Mouse (Mus musculus): ENCODE results near the gene Atg10. TPM values are rescaled to one million over a fixed set of nuclear protein-coding genes. Genes with fewer than 3 reads are reported as not detected.

Atg10 gene
- polyA plus RNA-seq, 1 experiment from 2014 or later = 10.1 TPM

DNA sequence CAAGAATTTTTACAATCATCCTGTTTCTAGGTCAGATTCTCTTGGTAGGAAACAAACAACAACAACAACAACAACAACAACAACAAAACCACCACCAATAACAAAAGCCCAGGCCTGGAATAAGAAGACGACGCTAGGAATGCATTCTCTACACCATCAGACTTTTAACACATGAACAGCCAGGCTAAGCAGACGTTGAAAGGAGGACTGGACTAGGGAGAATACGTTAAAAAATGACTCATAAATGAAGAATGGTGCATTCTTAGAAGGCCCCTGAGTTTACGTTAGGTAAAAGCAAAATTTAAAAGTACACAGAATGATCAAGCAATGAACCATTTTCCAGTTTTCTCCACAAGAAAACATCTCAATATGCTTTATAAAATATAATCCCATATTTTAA is 185.1 kb downstream of the Atg10 start:
- no peak for DNase-seq (ENCODE audit: low spot score)

DNA sequence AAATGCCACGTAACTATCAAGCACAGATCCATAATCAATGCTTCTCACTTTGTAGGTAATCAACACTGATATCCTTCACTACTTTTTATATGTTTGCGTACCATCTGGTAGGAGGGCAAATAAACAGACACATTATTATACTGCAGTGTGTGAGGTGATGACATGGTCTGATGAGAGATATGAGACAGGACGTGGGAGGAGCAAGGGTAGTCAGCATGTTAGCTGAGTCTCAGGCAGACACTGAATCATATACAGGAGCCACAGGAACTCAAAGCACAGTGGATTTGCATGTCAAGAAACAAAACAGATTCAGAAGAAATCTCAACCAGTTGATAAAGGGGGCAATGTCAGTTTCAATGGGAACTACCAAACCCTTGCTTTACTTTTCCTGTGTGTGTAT is 185.7 kb downstream of the Atg10 start:
- WGBS = 91% methylated on average over 3 of the region's 3 CpGs
- Histone ChIP-seq H3K27ac (replicated peaks) (no peak overlapping the region), H3K4me3 (no peak overlapping the region), H3K27me3 (ENCODE audit: low read depth, poor library complexity, severe bottlenecking) (no peaks in the 10 kb centered on the region), H3K4me1 (0 out of 2 replicates have a peak, but pooled peaks cover 2% of the 10 kb centered on the region), H3K9me3 (replicated peaks) (no peaks in the 10 kb centered on the region), H3K36me3 (no peaks in the 10 kb centered on the region)
- no peak for DNase-seq (ENCODE audit: low spot score)

More for the DNA sequence above, 185.1 kb downstream of the Atg10 start:
- Histone ChIP-seq H3K27ac (replicated peaks) (no peak overlapping the region), H3K4me1 (0 out of 2 replicates have a peak, but pooled peaks cover 2% of the 10 kb centered on the region), H3K27me3 (ENCODE audit: low read depth, poor library complexity, severe bottlenecking) (no peaks in the 10 kb centered on the region), H3K9me3 (replicated peaks) (no peaks in the 10 kb centered on the region), H3K36me3 (no peaks in the 10 kb centered on the region), H3K4me3 (no peak overlapping the region)
- WGBS = 81% methylated on average over 5 of the region's 5 CpGs

DNA sequence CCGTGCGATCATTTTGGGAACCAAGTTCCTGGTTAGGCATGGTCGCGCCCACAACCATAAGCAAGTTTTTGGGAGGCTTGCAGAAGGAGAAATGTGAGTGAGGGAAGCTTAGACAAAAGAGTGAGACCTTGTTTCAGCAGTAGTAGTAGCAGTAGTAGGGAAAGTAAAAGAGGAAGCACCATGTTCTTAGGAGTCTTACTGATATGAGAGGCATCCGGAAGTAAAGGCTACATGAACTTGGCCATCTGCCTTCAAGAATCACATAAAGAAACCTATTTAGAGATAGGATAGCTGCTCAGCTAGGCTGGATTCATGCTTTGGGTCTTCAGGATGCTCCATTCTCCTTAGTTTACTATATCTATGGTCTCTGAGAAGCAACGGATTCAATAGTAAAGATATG is 186.4 kb downstream of the Atg10 start:
- DNase-seq (ENCODE audit: low spot score) = no peak
- Histone ChIP-seq H3K36me3 (no peaks in the 10 kb centered on the region), H3K27ac (replicated peaks) (no peak overlapping the region), H3K27me3 (ENCODE audit: low read depth, poor library complexity, severe bottlenecking) (no peaks in the 10 kb centered on the region), H3K4me3 (no peak overlapping the region), H3K4me1 (0 out of 2 replicates have a peak, but pooled peaks cover 2% of the 10 kb centered on the region), H3K9me3 (replicated peaks) (no peaks in the 10 kb centered on the region)
- WGBS = 93% methylated on average over 6 of the region's 6 CpGs

DNA sequence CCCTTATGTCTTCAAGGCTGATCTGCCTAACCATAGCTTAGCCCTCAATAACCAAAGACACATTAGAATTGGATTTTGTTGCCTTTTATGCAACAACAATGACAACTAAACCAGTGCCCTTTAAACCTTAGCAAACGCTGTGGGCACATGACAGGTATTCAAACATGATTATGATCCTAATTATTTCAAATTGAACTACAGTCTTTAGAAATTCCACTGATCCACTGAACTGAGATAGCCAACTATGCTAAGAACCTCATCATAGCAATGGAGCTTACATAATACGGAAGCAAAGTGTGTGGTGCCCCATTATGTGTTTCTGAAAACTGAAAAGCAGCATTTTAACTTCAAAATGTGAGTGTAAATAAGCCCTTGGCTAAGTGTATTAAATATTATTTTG is 191.9 kb downstream of the Atg10 start:
- no peak overlapping the region for H3K27ac ChIP-seq (replicated peaks)
- no peaks in the 10 kb centered on the region for H3K27me3 ChIP-seq (ENCODE audit: low read depth, poor library complexity, severe bottlenecking)
- 82% methylated on average over 2 of the region's 2 CpGs for WGBS
- DNase-seq (ENCODE audit: low spot score) = no peak
- H3K9me3 ChIP-seq (replicated peaks) = no peaks in the 10 kb centered on the region
- H3K4me3 ChIP-seq = no peak overlapping the region
- no peaks in the 10 kb centered on the region for H3K36me3 ChIP-seq
- no peaks in the 10 kb centered on the region for H3K4me1 ChIP-seq

- no peak for DNase-seq (ENCODE audit: low spot score)
- no peaks in the 10 kb centered on the region for H3K9me3 ChIP-seq (replicated peaks)
- no peaks in the 10 kb centered on the region for H3K4me1 ChIP-seq
- no peaks in the 10 kb centered on the region for H3K27me3 ChIP-seq (ENCODE audit: low read depth, poor library complexity, severe bottlenecking)
- H3K4me3 ChIP-seq = no peak overlapping the region
- 95% methylated on average over 9 of the region's 9 CpGs for WGBS
- no peak overlapping the region for H3K27ac ChIP-seq (replicated peaks)
- no peaks in the 10 kb centered on the region for H3K36me3 ChIP-seq
These were observed 200.3 kb downstream of the Atg10 start for GRCm38 (mm10) chr13:91023447-91023846.

DNA sequence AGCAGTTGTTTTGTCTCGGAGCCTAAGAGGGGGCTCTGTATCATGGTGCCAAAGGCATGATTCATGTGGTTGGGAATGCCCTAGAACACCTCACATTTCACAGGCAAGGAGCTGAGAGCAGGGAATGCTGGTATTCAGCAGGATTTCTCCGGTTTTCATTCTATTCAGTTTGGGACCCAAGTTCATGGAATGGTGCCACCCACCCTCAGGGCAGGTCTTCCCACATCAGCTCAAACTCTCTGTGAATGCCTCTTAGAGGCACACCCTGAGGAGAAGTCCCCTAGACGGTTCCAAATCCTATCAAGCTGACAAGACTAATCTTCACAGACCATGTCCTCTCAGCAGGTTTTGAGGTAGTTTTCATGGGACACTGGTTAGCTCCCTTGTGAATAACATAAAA is 211.9 kb downstream of the Atg10 start:
- no peak for DNase-seq (ENCODE audit: low spot score)
- 65% methylated on average over 3 of the region's 3 CpGs for WGBS

DNA sequence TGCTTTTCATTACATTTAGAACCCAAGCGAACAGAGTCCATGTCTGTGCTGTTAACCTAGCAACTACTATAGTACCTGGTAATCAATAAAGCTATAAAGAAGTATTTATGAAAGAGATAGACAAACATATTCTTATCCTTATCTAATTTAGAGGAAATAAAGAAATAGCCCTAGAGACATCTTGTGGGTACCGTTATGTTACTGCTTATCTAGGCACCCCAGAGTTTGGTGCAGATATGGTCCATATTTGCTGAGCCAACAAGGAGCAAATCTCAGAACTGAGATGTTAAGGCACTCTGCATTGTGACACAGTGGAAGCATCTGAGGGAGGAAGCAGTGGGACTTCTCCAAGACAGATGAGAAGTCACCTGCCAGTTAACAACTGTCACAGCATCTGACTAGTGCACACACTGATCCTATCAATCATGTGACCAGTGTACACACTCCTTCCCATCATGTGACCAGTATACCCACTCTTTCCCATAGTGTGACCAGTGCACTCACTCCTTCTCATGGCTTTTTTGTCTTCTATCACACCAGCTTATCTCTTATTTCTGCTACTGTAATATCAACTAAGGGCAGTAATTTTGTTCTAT is 228.6 kb downstream of the Atg10 start:
- Histone ChIP-seq H3K9me3 (replicated peaks) (no peaks in the 10 kb centered on the region), H3K4me1 (no peaks in the 10 kb centered on the region), H3K27me3 (ENCODE audit: low read depth, poor library complexity, severe bottlenecking) (no peaks in the 10 kb centered on the region), H3K27ac (replicated peaks) (no peak overlapping the region), H3K4me3 (no peak overlapping the region), H3K36me3 (no peaks in the 10 kb centered on the region)
- 90% methylated on average over 2 of the region's 2 CpGs for WGBS
- DNase-seq (ENCODE audit: low spot score) = no peak

More for the DNA sequence above, 211.9 kb downstream of the Atg10 start:
- Histone ChIP-seq H3K9me3 (replicated peaks) (no peaks in the 10 kb centered on the region), H3K4me1 (no peaks in the 10 kb centered on the region), H3K27me3 (ENCODE audit: low read depth, poor library complexity, severe bottlenecking) (no peaks in the 10 kb centered on the region), H3K36me3 (no peaks in the 10 kb centered on the region), H3K4me3 (no peak overlapping the region), H3K27ac (replicated peaks) (no peak overlapping the region)

GRCm38 (mm10) chr13:90993602-90994001 is 230.2 kb downstream of the Atg10 start:
- H3K9me3 ChIP-seq (replicated peaks) = no peaks in the 10 kb centered on the region
- no peak for DNase-seq (ENCODE audit: low spot score)
- 87% methylated on average over 13 of the region's 13 CpGs for WGBS

DNA sequence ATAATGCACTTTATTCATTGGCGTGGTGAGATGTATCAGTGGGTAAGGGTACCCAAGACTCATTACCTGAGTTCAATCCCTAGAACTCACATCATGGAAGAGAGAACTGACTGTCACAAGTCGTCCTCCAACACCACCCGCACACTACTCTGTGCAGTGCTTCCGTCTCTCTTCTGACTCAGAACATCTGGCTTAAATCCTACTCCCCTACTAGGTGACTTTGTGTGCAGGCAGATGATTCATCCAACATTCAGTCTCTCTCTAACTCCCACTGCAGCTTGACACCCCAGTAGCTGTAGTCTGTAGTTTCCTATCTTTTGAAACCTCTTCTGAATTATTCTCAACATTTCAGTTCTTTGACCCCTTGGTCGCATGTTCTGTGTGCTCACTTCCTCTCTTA is 230.8 kb downstream of the Atg10 start:
- Histone ChIP-seq H3K36me3 (no peaks in the 10 kb centered on the region), H3K9me3 (replicated peaks) (no peaks in the 10 kb centered on the region), H3K4me3 (no peak overlapping the region), H3K27me3 (ENCODE audit: low read depth, poor library complexity, severe bottlenecking) (no peaks in the 10 kb centered on the region), H3K4me1 (no peaks in the 10 kb centered on the region), H3K27ac (replicated peaks) (no peak overlapping the region)
- no peak for DNase-seq (ENCODE audit: low spot score)
- 89% methylated on average over 5 of the region's 5 CpGs for WGBS

More at GRCm38 (mm10) chr13:90993602-90994001, 230.2 kb downstream of the Atg10 start:
- Histone ChIP-seq H3K4me1 (no peaks in the 10 kb centered on the region), H3K27me3 (ENCODE audit: low read depth, poor library complexity, severe bottlenecking) (no peaks in the 10 kb centered on the region), H3K27ac (replicated peaks) (no peak overlapping the region), H3K36me3 (no peaks in the 10 kb centered on the region), H3K4me3 (no peak overlapping the region)

DNA sequence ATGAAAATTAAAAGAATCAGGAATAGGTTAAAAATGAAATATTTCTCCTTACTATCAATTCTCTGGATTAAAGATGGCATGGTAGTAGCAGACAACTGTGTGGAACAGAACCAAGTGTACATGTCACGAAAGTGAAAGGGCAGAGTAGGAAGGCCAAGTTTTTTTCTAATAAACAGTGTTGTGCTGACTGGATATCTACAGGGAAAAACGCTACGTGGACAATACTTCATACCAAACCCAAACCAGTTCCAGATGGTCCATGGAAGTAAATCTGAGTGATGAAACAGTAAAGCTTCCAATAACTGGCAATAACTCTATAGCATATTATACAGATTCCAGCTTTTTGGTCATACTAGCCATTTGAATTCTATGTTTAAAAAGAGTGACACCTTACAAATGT is 235.5 kb downstream of the Atg10 start:
- H3K27ac ChIP-seq (replicated peaks) = no peak overlapping the region
- no peaks in the 10 kb centered on the region for H3K9me3 ChIP-seq (replicated peaks)
- DNase-seq (ENCODE audit: low spot score) = no peak
- WGBS = 84% methylated on average over 3 of the region's 3 CpGs
- H3K27me3 ChIP-seq (ENCODE audit: low read depth, poor library complexity, severe bottlenecking) = no peaks in the 10 kb centered on the region
- H3K4me1 ChIP-seq = no peaks in the 10 kb centered on the region
- H3K4me3 ChIP-seq = no peak overlapping the region
- H3K36me3 ChIP-seq = no peaks in the 10 kb centered on the region

GRCm38 (mm10) chr13:90985417-90985816 is 238.4 kb downstream of the Atg10 start:
- no peaks in the 10 kb centered on the region for H3K9me3 ChIP-seq (replicated peaks)
- H3K36me3 ChIP-seq = no peaks in the 10 kb centered on the region
- DNase-seq (ENCODE audit: low spot score) = no peak
- no peaks in the 10 kb centered on the region for H3K27me3 ChIP-seq (ENCODE audit: low read depth, poor library complexity, severe bottlenecking)
- no peaks in the 10 kb centered on the region for H3K4me1 ChIP-seq
- 88% methylated on average over 3 of the region's 3 CpGs for WGBS
- no peak overlapping the region for H3K27ac ChIP-seq (replicated peaks)
- H3K4me3 ChIP-seq = no peak overlapping the region

DNA sequence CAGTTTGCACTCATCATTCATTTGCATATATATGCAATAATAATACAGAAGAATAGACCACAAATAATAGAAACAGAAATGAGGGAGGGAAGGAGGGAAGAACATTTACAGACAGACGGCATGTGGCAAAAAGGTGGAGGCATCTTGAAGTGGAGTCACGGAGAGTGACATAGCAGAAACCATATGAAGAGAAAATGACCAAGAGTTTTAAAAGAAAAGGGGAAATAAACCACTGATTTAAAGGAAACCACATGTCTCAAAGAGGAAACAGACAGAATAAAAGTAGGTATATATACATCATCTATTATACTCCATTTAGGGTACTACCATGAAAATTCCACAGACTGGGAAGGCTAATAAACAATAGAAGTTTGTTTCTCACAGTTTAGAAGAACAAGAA is 239.7 kb downstream of the Atg10 start:
- no peaks in the 10 kb centered on the region for H3K4me1 ChIP-seq
- no peaks in the 10 kb centered on the region for H3K9me3 ChIP-seq (replicated peaks)
- no peaks in the 10 kb centered on the region for H3K36me3 ChIP-seq
- WGBS = 94% methylated on average over 2 of the region's 2 CpGs
- H3K27ac ChIP-seq (replicated peaks) = no peak overlapping the region
- H3K4me3 ChIP-seq = no peak overlapping the region
- no peak for DNase-seq (ENCODE audit: low spot score)
- no peaks in the 10 kb centered on the region for H3K27me3 ChIP-seq (ENCODE audit: low read depth, poor library complexity, severe bottlenecking)

GRCm38 (mm10) chr13:90981798-90982197 is 242.0 kb downstream of the Atg10 start:
- H3K27me3 ChIP-seq (ENCODE audit: low read depth, poor library complexity, severe bottlenecking) = no peaks in the 10 kb centered on the region
- WGBS = 87% methylated on average over 1 of the region's 1 CpGs
- no peak overlapping the region for H3K27ac ChIP-seq (replicated peaks)
- no peaks in the 10 kb centered on the region for H3K4me1 ChIP-seq
- no peaks in the 10 kb centered on the region for H3K36me3 ChIP-seq
- no peak overlapping the region for H3K4me3 ChIP-seq
- no peak for DNase-seq (ENCODE audit: low spot score)
- no peaks in the 10 kb centered on the region for H3K9me3 ChIP-seq (replicated peaks)
